Mouse (Mus musculus) hematopoietic stem cell, adult 5-6 weeks (primary cell): ENCODE results near the gene Rps29. TPM values are rescaled to one million over a fixed set of nuclear protein-coding genes. Genes with fewer than 3 reads are reported as not detected.

Experiments used
- ATAC-seq, 2 experiments: fragments of 125-278 bp in 1 of 2; replicated peaks in 1 of 2; 2 replicates each; pipeline ENCODE4 v1.8.0; 2016 to 2017; ENCODE audit warnings: inconsistent platforms in 2 of 2, mild to moderate bottlenecking in 2 of 2, moderate number of reproducible peaks in 2 of 2, low read depth in 1 of 2, moderate TSS enrichment in 1 of 2; ENCODE audit not compliant: low FRiP score in 2 of 2, poor library complexity in 2 of 2, severe bottlenecking in 2 of 2, insufficient read depth in 1 of 2, low TSS enrichment in 1 of 2
- total RNA-seq: library from RNA; stranded (forward); fragments of 172-1452, 232-1000 nt; gene quantifications from 2 replicates; pipeline ENCODE4 v1.2.3, GENCODE M21; 2017

Gene Rps29
- total RNA-seq: 2,208 and 2,489 TPM in 2 replicates

DNA sequence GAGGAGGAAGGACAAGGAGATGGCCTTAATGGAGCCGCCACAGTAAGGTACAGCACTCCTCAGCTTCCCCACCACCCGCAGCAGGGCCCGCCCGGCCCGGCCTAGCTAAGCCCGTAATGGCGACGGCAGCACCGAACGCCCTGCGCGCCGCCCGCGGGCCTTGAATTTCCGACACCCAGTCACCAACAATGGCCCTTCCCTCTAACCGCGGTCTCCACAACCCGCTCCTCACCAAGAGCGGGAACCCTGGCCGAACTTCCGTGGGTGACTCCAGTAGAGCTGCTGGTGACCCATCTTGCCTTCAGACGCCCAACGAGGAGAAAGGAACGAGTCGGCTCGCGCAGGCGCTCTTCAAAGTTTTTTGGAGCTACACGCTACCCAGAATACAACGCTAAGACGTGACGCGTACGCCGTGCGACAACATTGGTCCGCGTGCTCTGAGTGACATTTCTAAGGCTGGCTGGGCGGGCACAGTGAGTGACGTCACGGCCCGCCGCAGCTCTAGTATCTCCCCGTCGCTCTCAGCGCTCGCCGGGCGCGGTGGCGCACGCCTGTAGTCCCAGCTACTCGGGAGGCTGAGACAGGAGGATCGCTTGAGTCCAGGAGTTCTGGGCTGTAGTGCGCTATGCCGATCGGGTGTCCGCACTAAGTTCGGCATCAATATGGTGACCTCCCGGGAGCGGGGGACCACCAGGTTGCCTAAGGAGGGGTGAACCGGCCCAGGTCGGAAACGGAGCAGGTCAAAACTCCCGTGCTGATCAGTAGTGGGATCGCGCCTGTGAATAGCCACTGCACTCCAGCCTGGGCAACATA, at the start of gene Rps29:
TSS of gene Rps29 (minus strand) at position 422 of the 813 bp plus-strand sequence.
- peak; percentile 90 to 96 for ATAC-seq

DNA sequence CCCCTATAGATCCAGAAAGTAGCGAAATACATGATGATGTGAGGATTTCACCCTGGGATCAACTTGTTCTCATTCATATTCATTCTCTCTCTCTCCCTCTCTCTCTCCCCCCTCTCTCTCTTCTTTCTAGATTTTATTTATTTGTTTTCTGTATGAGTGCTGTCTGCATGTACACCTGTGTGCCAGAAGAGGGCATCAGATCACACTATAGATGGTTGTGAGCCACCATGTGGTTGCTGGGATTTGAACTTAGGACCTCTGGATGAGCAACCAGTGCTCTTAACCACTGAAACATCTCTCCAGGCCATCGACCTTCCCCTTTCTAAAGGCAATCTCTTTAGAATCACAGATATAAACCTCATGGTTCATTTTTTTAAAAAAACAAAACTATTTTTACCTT, 49.5 kb upstream of the Rps29 start:
- no peak for ATAC-seq

DNA sequence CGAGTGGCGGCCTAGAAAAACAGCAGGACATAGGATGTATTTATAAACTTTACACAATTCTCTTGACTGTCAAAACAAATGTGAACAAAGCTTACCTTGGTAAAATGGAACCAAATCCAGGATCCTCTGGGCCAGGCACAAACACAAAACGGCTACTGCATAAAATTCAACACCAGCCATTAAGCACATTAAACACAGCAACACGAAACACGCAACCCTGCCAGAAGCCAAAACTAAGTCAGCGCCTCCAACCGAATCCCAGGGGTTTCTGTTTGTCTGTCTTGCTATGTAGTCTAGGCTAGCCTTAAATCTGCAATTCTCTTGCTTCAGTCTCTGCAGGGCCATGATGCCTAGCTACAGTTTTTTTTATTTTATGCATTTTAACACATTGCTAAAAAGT, 48.9 kb upstream of the Rps29 start:
- ATAC-seq: no peak

DNA sequence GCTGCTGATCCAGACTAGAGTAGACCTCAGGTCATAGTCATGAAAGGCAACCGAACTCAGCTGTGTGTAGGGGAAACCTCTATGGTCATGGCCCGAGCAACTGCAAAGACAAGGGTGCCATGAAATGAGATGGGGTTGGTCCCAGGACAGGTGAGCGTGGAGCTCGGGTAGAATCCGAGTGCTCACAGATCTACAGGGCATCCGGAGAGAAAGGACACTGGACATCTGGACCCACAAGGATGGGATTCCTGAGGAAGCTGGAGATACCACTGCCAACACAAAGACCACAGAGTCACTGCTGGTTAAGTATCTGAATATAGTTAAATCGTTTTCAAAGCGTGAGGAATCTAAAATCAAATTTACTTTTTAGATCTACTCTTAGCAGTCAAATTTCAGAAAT, 48.4 kb upstream of the Rps29 start:
- ATAC-seq: no peak

DNA sequence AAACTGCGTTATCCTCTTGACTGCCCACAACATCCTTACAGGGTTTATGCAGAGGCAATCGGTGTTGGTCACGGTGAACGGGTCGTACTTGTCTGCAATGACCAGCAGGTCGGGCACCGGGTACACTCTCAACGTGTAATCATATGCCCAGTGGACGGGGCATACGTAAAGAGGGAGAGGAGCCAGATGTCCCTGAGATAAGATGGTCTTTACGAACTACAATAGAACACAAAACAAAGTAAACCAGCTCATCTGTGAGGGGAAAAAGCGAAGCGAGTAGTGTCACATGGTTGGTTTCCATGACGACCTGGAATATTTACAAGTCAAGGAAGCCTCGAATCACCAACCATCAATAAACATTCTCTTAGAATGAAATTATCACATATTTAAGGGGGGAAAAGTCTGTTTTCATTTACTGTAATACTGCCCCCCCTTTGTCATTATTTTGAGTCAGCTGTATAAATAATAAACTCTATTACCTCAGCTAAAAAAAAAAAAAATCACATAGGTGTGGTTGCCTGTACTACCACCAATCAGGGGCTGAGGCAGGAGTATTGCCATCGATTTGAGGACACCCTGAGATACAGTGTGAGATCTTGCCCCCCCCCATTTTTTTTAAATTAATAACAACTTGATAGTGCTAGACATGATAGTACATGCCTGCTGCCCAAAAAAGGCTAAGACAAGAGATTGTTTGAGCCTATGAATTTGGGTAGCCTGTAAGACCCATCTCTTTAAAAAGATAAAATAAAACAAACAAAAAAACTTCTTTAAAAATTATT, 45.3 kb upstream of the Rps29 start, which contains the start of gene Gm49384:
TSS of gene Gm49384 (minus strand) at position 216 of the 782 bp plus-strand sequence.
- ATAC-seq: no peak

DNA sequence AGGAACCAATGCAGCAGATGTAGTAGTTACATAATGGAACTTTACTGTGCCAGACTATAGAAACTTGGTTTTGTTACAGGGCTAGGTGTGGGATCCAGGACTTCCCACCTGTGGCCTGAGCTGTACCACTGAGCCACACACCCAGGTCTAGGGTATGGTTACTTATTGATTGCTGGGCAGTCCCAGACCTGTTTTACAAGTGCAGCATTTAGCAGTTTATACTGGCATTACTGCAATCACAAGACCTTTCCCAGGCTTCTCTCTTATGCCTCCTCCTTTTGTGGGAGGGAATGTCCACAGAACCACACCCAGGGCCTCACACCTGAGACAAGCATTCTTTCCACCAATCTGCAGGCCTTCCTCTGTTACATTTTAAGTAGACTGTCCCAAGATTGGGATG, 40.0 kb upstream of the Rps29 start:
- ATAC-seq: no peak

DNA sequence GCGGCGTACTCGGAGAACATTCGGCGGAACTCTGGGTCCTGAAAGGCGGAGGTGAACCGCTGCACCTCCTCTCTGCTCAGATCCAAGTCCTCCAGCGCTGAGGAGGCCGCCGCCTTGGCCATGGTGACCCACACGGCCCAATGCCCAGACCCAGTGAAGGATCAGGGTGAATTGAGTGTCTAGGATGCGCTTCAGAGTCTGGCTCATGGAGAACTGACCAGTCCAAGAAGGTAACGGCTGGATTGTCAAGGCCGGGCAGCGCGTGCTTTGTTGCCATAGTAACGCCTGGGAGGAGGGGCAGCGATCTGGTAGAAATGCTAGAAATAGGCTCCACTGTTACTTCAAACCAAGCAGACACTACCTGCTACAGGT, 39.2 kb upstream of the Rps29 start, which contains the start of gene Dnaaf2:
TSS of gene Dnaaf2 (minus strand) at position 266 of the 372 bp plus-strand sequence.
- ATAC-seq: peak; percentile 36 to 47; a peak in 3 of 4 replicates

DNA sequence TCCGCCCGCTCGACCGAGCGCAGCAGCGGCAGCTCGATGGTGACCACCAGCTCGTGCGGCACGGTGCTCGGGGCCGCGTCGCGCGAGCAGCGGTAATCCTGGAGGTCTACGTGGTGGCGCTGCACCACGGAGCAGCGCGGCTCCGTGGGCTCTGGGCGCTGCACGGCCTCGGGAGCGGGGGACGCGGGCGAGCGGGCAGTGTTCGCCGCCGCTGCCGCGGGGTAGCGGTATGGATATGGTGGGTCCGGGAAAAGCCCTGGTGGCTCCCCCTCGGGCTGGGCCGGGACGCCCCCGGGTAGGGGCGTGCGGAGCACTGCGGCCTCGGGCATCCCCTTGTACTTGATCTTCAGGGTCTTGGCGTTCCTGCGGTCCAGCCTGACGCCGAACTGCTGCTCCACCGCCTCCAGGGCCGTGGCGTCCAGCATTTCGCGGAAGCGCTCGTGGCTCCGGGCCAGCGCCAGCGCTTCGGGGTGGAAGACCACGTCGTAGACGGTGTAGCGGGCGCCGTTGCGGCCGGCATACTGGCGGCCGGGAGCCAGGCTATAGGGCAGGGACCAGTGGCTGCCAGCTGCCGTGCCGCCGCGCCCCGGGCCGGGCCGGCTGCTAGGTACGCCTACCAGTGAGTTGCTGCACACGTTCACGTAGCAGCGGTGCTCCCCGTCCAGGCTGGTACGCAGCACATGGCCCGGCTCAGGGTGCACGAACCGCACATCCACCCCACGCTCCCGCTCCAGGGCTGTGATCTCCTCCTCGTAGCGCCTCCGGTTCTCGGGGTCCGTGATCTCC, 38.6 kb upstream of the Rps29 start:
- ATAC-seq: peak; percentile 57

DNA sequence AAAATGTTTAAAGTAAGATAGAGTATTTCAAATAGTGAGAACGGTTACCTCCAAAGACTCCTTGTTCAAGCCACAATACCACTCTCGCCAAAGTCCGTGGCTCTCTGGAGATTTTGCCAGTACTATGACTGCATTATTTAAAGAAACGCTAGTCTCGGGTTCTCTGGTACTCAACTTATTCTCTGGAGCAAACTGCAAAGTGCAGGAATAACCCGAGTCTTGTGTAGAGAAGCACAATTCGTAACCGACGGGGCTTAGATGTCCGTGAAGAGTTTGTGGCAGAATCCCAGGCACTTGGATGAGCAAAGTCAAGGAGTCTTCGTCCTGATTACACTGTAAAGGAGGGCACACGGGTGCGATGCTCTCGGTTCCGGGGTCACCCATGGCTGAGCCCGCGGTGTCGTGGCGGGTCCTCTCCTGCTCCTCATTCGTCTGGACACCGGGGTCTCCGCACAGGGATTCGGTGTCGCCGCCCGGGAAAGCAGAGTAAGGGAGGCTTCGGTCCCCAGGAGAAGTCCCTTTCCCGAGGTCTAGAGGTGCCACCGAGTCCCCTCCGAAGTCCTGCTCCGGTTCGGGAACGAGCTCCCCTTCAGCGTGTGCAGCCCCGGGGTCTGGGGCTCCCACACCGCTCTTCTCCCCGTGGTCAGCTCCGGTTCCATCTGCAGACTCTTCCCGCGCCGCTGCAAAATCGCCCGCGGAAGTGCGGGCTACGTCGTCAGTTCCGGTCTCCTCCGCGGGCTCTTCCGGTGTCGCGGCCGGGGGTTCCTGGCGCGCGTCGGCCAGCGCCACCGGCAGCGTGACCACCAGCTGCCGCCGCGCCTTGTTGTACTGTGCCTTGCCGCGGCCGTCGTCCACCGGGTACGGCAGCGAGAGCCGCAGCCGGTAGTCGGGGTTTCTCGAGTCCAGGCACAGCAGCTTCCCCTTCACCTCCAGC, 37.7 kb upstream of the Rps29 start, which contains the start of gene Gm49383:
TSS of gene Gm49383 (minus strand) at position 661 of the 934 bp plus-strand sequence.
- peak; percentile 55 to 76 for ATAC-seq

DNA sequence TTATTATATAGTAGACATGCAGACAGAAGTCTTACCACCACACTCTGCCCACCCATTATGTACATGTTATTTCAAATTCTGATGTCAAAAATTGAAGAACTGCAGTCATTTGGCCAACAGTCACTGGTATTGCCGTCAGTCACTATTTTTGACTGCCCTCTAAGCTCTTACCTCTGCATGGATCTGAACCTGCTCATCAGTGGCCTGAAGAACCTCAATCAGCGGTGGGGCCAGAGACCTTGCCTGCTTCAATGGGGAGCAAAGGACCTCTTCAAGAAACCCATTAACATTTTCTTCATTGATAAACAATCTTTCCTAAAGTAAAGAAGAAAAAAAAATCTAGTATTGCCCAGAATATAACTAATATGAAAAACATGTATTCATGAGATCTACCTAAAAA, 33.7 kb upstream of the Rps29 start:
- ATAC-seq: no peak

DNA sequence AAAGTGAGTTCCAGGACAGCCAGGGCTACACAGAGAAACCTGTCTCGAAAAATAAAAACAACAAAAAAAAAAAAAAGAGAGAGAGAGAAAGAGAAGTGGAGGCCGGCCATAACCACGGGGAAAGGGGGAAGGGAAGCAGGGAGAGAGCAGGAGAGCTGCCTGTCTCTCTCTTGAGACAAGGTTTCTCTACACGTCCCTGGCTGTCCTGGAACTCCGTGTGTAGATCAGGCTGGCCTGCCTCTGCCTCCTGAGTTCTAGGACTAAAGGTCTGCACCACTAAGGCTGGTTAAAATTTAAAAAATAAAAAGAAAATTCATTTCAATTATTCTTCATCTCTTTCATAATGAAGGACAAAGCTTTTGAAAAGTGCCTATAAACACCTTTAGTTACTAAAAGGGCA, 32.4 kb upstream of the Rps29 start:
- ATAC-seq: no peak

DNA sequence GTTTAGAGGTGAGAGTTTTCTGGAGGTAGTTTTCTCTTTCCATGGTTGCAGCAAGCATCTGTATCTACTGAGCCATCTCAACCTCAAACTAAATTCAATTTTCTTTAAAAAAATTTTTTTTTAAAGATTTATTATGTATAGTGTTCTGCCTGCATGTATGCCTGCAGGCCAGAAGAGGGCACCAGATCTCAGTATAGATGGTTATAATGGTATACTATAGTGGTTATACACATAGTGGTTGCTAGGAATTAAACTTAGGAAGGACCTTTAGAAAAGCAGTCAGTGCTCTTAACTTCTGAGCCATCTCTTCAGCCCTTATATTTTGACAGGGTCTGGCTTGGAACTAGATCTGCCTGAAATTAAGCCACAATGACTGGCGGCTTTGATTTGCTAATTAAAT, 31.5 kb upstream of the Rps29 start:
- no peak for ATAC-seq

DNA sequence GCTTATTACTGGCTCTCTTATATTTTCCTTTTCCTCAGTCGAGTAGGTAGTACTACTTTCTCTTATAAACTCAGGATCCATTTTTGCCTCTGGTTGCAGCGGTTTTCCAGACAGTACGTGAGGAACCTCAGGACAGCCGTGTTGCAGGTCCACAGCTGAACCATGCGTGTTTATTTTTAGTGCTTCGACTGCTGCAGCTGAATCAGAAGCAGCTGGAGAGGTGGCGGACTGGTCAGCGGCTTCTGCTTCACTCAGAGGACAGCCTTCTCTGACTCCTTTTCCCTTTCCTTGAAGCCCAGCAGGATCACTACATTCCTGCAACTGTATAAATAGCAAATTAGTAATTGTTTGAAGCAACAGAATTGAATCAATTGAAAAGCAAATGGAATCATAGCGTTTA, 31.1 kb upstream of the Rps29 start:
- ATAC-seq: no peak

DNA sequence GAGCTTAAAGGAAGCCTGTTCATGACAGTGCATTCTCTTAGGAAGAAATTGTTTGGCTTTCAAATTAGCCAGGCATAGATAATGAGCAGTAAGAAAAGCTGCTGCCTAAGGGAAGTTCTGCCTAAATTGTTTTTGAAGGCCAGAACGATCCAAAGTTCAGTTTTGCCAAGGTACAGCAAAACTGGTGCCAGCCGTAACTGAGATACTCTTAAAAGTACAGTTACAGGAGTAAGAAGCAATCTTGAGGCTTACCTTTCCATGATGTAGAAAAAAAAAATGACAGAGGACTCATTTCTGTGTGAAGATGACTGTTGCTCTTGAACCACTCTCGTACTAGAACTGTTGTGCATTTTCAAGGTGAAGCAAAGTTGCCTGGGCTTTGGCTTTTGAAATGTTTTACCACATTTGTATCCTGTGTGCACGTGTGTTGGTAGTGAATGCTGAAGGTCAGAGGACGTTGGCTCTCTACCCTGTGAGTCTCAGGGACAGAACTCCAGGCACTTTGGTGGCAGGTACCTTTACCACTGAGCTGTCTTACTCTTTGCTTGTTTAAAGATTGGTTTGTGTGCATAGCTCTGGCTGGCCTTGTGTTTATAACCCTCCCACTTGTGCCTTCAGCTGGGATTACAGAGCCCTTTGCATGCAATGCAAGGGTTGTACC, 28.0 kb upstream of the Rps29 start:
- ATAC-seq: no peak

DNA sequence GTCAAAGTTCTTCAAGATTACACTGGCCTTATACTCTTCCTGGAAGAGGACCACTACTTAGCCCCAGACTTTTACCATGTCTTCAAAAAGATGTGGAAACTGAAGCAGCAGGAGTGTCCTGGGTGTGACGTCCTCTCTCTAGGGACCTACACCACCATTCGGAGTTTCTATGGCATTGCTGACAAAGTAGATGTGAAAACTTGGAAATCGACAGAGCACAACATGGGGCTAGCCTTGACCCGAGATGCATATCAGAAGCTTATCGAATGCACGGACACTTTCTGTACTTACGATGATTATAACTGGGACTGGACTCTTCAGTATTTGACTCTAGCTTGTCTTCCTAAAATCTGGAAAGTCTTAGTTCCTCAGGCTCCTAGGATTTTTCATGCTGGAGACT, 26.4 kb upstream of the Rps29 start:
- ATAC-seq: no peak
